Mouse (Mus musculus): Measurements from ENCODE around the gene Adprhl2. TPM values are rescaled to one million over a fixed set of nuclear protein-coding genes. Genes with fewer than 3 reads are reported as not detected.

The Adprhl2 gene
- polyA plus RNA-seq, 1 experiment from 2014 or later = 50.9 TPM

DNA sequence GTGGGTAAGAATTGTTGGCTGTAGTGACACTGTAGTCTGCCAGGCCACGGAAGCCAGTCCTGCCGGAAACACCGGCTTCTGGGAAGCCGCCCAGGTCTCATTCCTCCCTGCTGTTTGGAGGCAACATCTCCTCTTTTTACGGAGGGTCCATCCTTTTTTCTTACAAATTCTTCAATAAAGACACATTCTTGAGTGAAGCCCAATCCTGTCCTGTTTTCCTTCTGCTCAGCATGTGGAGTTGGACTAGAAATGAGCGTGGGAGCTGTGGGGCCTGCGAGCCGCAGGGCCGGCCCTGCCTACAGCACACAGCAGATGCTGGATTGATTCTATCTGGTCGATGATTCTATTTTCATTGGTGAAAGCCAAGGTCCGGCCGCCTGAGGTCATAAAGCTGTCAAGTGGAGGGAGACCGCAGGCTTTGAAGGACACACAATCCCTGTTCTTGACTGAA lies 45.8 kb downstream of the Adprhl2 start:
- Histone ChIP-seq H3K4me3 (ENCODE audit: low read depth, low read length) (no peak overlapping the region), H3K4me1 (replicated peaks; ENCODE audit: control insufficient read depth, insufficient read depth, low read length) (peaks cover 9% of the 10 kb centered on the region; the same call in 1 of the 2 replicates), H3K4me2 (ENCODE audit: low read length) (no peak overlapping the region), H3K9ac (ENCODE audit: low read length) (no peak overlapping the region), H3K27ac (ENCODE audit: low read depth) (no peak overlapping the region), H3K36me3 (ENCODE audit: control insufficient read depth, insufficient read depth, low read length) (peaks cover 20% of the 10 kb centered on the region), H3K27me3 (replicated peaks; ENCODE audit: control insufficient read depth, insufficient read depth, low read length) (no peaks in the 10 kb centered on the region), H3K9me3 (ENCODE audit: control insufficient read depth, low read length) (no peaks in the 10 kb centered on the region)
- WGBS = 74% methylated on average over 13 of the region's 13 CpGs
- ATAC-seq (replicated peaks; ENCODE audit: low FRiP score, low TSS enrichment, low read depth) (no peak), DNase-seq (ENCODE audit: low spot score) (no peak)

DNA sequence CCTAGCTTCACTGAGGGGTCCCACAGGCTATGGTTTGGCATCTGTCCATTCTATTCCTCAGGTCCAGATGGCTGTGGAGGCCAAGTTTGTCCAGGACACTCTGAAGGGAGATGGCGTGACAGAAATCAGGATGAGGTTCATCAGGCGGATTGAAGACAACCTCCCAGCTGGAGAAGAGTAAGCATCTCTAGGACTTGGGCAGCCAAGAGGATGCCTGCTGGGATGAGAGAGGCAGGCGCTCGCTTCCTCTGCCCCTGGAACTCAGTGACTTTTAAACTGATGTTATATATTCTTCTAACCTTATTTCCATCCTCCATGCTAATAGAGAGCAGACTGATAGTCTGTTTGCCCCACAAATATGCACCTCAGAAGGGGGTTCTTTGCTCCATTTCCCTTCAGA lies 46.4 kb downstream of the Adprhl2 start:
- Histone ChIP-seq H3K4me1 (replicated peaks; ENCODE audit: control insufficient read depth, insufficient read depth, low read length) (peaks cover 9% of the 10 kb centered on the region; the same call in 1 of the 2 replicates), H3K36me3 (ENCODE audit: control insufficient read depth, insufficient read depth, low read length) (peaks cover 20% of the 10 kb centered on the region), H3K4me3 (ENCODE audit: low read depth, low read length) (no peak overlapping the region), H3K9me3 (ENCODE audit: control insufficient read depth, low read length) (no peaks in the 10 kb centered on the region), H3K9ac (ENCODE audit: low read length) (no peak overlapping the region), H3K27me3 (replicated peaks; ENCODE audit: control insufficient read depth, insufficient read depth, low read length) (no peaks in the 10 kb centered on the region), H3K27ac (ENCODE audit: low read depth) (no peak overlapping the region), H3K4me2 (ENCODE audit: low read length) (no peak overlapping the region)
- WGBS = 87% methylated on average over 4 of the region's 4 CpGs
- ATAC-seq (replicated peaks; ENCODE audit: low FRiP score, low TSS enrichment, low read depth) (no peak), DNase-seq (ENCODE audit: low spot score) (no peak)

DNA sequence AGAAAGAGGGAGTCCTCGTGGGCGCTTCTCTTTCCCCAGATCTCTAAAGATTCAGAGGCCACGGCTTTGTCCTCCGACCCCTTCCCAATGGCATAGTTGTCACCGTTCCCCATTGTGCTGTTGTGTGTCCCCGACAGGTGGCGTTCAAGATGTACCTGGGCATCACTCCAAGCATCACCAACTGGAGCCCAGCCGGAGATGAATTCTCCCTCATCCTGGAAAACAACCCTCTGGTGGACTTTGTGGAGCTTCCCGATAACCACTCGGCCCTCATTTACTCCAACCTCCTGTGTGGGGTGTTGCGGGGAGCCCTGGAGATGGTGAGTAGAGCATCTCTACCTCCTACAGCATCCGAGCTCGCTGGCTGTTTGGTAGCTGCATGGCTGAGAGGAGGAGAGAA lies 47.8 kb downstream of the Adprhl2 start:
- Histone ChIP-seq H3K9me3 (ENCODE audit: control insufficient read depth, low read length) (no peaks in the 10 kb centered on the region), H3K27me3 (replicated peaks; ENCODE audit: control insufficient read depth, insufficient read depth, low read length) (no peaks in the 10 kb centered on the region), H3K36me3 (ENCODE audit: control insufficient read depth, insufficient read depth, low read length) (peaks cover 20% of the 10 kb centered on the region), H3K4me2 (ENCODE audit: low read length) (no peak overlapping the region), H3K4me3 (ENCODE audit: low read depth, low read length) (no peak overlapping the region), H3K9ac (ENCODE audit: low read length) (no peak overlapping the region), H3K27ac (ENCODE audit: low read depth) (no peak overlapping the region), H3K4me1 (replicated peaks; ENCODE audit: control insufficient read depth, insufficient read depth, low read length) (peaks cover 8% of the 10 kb centered on the region; the same call in 1 of the 2 replicates)
- 80% methylated on average over 13 of the region's 13 CpGs for WGBS
- no peak for ATAC-seq (replicated peaks; ENCODE audit: low FRiP score, low TSS enrichment, low read depth)
- no peak for DNase-seq (ENCODE audit: low spot score)

DNA sequence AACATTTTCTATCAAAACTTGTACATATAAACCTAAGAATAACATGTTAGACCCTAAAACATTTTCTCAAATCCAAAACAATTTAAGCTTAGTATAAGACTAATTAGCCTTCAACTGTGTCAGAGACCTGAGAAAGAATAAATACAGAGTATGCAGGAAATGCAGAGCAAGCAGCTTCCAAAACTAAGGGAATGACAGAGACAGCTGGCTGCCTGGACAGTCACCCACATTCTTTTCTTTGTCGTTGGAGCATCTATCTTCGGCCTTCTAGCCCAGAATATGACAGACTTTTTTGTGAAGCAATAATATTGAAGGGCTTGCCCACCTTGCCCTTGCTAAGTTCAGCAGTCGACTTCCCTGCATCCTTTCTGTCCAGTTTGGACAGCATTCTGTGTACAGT lies 52.2 kb downstream of the Adprhl2 start:
- Histone ChIP-seq H3K4me1 (replicated peaks; ENCODE audit: control insufficient read depth, insufficient read depth, low read length) (no peaks in the 10 kb centered on the region), H3K9me3 (ENCODE audit: control insufficient read depth, low read length) (no peaks in the 10 kb centered on the region), H3K4me3 (ENCODE audit: low read depth, low read length) (no peak overlapping the region), H3K36me3 (ENCODE audit: control insufficient read depth, insufficient read depth, low read length) (peaks cover 13% of the 10 kb centered on the region), H3K27me3 (replicated peaks; ENCODE audit: control insufficient read depth, insufficient read depth, low read length) (no peaks in the 10 kb centered on the region), H3K27ac (ENCODE audit: low read depth) (no peak overlapping the region), H3K4me2 (ENCODE audit: low read length) (no peak overlapping the region), H3K9ac (ENCODE audit: low read length) (no peak overlapping the region)
- 77% methylated on average over 3 of the region's 3 CpGs for WGBS
- DNase-seq (ENCODE audit: low spot score) = no peak
- no peak for ATAC-seq (replicated peaks; ENCODE audit: low FRiP score, low TSS enrichment, low read depth)

Other genes starting within 250 kb of the Adprhl2 start
- 55.6 and 58.5 TPM in 2 replicates for gene Lsm10, start 225.1 kb downstream of the Adprhl2 start, polyA plus RNA-seq (2014; fragmentation: Nextera tagmentation; extraction: Ambion mirVana)
- gene Stk40, start 217.7 kb downstream of the Adprhl2 start, polyA plus RNA-seq (2014; fragmentation: Nextera tagmentation; extraction: Ambion mirVana) = 22.5 and 23.8 TPM in 2 replicates
- 61.0 and 63.2 TPM in 2 replicates for gene Eva1b, start 174.0 kb downstream of the Adprhl2 start, polyA plus RNA-seq (2014; fragmentation: Nextera tagmentation; extraction: Ambion mirVana)
- 7.4 and 7.9 TPM in 2 replicates for gene Sh3d21, start 158.2 kb downstream of the Adprhl2 start, polyA plus RNA-seq (2014; fragmentation: Nextera tagmentation; extraction: Ambion mirVana)
- 206 TPM in 2 replicates for gene Thrap3, start 118.9 kb downstream of the Adprhl2 start, polyA plus RNA-seq (2014; fragmentation: Nextera tagmentation; extraction: Ambion mirVana)
- gene Map7d1, start 65.4 kb downstream of the Adprhl2 start, polyA plus RNA-seq (2014; fragmentation: Nextera tagmentation; extraction: Ambion mirVana) = 37.8 and 38.0 TPM in 2 replicates
- 20.5 and 24.6 TPM in 2 replicates for gene Trappc3, start 59.4 kb downstream of the Adprhl2 start, polyA plus RNA-seq (2014; fragmentation: Nextera tagmentation; extraction: Ambion mirVana)
- gene Col8a2, start 34.9 kb downstream of the Adprhl2 start, polyA plus RNA-seq (2014; fragmentation: Nextera tagmentation; extraction: Ambion mirVana) = 5.3 and 6.7 TPM in 2 replicates
- gene Tekt2, start 4.0 kb upstream of the Adprhl2 start, polyA plus RNA-seq (2014; fragmentation: Nextera tagmentation; extraction: Ambion mirVana) = 7.6 and 9.3 TPM in 2 replicates
- gene Ago3, start 107.9 kb upstream of the Adprhl2 start, polyA plus RNA-seq (2014; fragmentation: Nextera tagmentation; extraction: Ambion mirVana) = 12.3 and 13.2 TPM in 2 replicates
- 8.0 and 8.9 TPM in 2 replicates for gene Ago1, start 146.9 kb upstream of the Adprhl2 start, polyA plus RNA-seq (2014; fragmentation: Nextera tagmentation; extraction: Ambion mirVana)
- gene Ago4, start 211.8 kb upstream of the Adprhl2 start, polyA plus RNA-seq (2014; fragmentation: Nextera tagmentation; extraction: Ambion mirVana) = 1.4 TPM in 2 replicates
- 40.9 and 41.0 TPM in 2 replicates for gene Clspn, start 235.2 kb upstream of the Adprhl2 start, polyA plus RNA-seq (2014; fragmentation: Nextera tagmentation; extraction: Ambion mirVana)